Mouse (Mus musculus): ENCODE data around the gene Nol12.

DNA sequence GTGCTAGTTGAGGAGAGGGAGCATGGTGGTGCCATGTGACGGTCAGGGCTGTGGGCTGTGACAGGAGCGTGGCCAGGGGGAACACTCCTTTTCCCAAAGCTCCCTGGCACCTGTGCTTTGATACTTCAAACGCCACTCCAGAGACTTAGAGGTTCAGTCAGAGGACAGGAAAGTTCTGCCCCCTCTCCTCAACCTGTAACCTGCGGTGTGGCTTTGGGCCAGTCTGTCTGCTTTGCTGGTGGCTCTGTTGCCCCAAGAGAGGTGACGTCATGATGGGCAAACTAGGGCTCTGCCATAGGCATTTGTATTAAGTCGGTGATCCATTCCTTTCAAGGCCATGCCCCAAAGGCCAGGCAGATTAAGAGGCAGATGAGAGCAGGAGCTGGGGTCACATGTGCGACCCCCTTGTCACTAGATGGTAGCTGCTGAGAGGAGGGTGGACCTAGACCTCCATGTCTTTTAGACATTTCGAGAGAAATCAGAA is 43.0 kb downstream of the Nol12 start:
- TF ChIP-seq CTCF (IDR thresholded peaks at IDR 0.05; ENCODE audit: low read depth, low read length) = no peak
- TF ChIP-seq POLR2AphosphoS5 (IDR thresholded peaks at IDR 0.05; ENCODE audit: insufficient replicate concordance, low read depth, low read length) = no peak
- no peak for TF ChIP-seq TAL1 (conservative IDR thresholded peaks at IDR 0.05; ENCODE audit: low read depth, low read length)

All from G1E (cell line).